Mouse (Mus musculus): ENCODE data around the gene Gm8332. TPM values are rescaled to one million over a fixed set of nuclear protein-coding genes. Genes with fewer than 3 reads are reported as not detected.
"Not testable (repeated sequence)": the region's sequence is repeated elsewhere in the genome, so short reads cannot be mapped to it uniquely, and the experiment has no call there.

Gene Gm8332
- polyA plus RNA-seq (2012; fragmentation: generic; extraction: Trizol): 0.88 TPM
- long read RNA-seq, experiment 1, partial matches to known transcripts: 0 of 8 reads
- long read RNA-seq, experiment 1, other reads (novel, unspliced or antisense): 6 of 8 reads
- long read RNA-seq, experiment 2, partial matches to known transcripts: 0 of 3 reads
- long read RNA-seq, experiment 2, other reads (novel, unspliced or antisense): 3 of 3 reads

DNA sequence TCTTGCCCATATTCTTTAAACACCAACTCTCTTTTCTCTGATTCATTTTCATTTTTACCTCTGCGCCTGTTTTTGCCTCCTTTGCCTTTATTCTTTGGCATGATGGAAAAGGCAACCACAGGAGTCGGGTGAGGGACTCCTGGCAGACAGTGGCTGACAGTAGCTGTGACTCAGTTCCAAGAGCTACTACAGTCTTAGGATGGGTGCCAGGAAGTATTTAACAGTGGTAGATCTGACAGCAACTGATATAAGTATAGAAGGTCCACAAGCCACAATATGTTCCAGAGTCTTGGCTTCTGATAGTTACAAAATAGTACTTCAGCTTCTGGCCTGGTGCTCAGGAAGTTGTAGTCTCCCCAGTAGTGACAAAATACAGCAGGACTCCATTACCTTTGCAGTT is at the start of gene Gm8332:
TSS of gene Gm8332 (minus strand) at position 101 of the 400 bp plus-strand sequence.
- not testable (repeated sequence) for H3K79me2 ChIP-seq (ENCODE audit: control insufficient read depth, insufficient read depth); H3ac ChIP-seq (ENCODE audit: control insufficient read depth, insufficient read length, low read depth); H3K36me3 ChIP-seq (ENCODE audit: control insufficient read depth, insufficient read depth); H3K4me3 ChIP-seq (ENCODE audit: insufficient read depth, poor library complexity, severe bottlenecking); H3K79me3 ChIP-seq (ENCODE audit: low read depth); H3K27me3 ChIP-seq (ENCODE audit: control insufficient read depth, insufficient read depth, insufficient read length)

DNA sequence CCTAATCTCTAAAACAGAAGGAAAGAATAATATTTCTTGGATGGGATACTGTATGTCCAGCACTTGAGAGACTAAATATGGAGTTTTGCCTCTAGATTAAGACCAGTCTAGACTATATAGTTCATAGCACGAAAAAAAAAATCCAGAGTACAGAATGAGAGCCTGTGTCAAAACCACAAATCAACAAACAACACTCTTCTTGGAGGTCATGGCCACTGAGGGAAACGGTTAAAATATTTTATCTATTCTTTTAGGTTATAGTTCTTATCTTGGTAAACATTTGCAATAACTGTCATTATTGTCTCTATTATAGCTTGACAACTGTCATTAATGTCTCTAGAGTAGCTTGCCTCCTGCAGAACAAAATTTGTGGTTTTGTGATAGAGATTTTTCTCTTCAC is 47.3 kb upstream of the Gm8332 start:
- H3K79me3 ChIP-seq (ENCODE audit: low read depth); H3K4me3 ChIP-seq (ENCODE audit: insufficient read depth, poor library complexity, severe bottlenecking); H3K79me2 ChIP-seq (ENCODE audit: control insufficient read depth, insufficient read depth): not testable (repeated sequence)

DNA sequence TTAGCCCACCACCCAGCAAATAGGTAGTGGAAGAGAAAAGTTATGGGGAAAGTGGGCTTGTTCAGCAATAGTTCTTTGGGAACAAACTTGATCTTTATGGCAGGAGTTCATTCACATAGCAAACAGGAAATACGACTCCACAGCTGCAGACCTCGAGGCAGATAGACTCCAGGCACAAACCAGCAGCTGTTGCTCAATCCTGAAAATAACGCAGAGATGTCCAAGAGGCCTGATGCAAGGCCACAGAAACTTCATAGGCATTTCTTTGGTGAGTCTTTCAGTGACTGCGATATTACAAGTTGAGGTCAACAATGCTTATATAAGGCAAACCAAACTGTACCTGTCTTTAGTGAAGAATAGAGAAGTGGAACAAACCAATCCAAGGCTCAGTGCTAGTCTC is 43.2 kb upstream of the Gm8332 start:
- H3K4me3 ChIP-seq (ENCODE audit: insufficient read depth, poor library complexity, severe bottlenecking); H3K27me3 ChIP-seq (ENCODE audit: control insufficient read depth, insufficient read depth, insufficient read length); H3K79me2 ChIP-seq (ENCODE audit: control insufficient read depth, insufficient read depth); H3K36me3 ChIP-seq (ENCODE audit: control insufficient read depth, insufficient read depth); H3K79me3 ChIP-seq (ENCODE audit: low read depth); H3ac ChIP-seq (ENCODE audit: control insufficient read depth, insufficient read length, low read depth): not testable (repeated sequence)
- peak; percentile 32 for TF ChIP-seq CEBPB (IDR thresholded peaks at IDR 0.05; ENCODE audit: low read depth)

More for the DNA sequence above, 47.3 kb upstream of the Gm8332 start:
- H3ac ChIP-seq (ENCODE audit: control insufficient read depth, insufficient read length, low read depth); H3K36me3 ChIP-seq (ENCODE audit: control insufficient read depth, insufficient read depth); H3K27me3 ChIP-seq (ENCODE audit: control insufficient read depth, insufficient read depth, insufficient read length): not testable (repeated sequence)

DNA sequence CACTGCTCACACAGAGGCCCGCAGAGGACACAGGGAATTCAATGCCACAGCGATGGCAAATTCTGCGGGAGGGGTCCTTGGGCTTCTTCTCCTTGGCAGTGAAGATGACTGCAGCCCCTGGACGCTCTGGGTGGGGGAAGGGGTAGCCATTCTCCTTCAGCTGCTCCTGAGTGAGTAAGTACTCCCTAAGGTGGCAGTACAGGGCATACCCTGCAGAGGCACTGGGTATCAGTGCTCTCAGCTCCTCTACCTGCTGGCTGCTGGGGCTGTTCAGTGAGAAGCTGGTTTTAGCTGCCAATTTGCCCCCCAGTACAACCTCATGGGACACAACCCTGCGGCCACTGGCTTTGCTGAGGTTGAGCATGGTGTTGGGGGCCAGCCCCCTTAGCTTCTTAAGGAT is 35.3 kb upstream of the Gm8332 start:
- not testable (repeated sequence) for H3ac ChIP-seq (ENCODE audit: control insufficient read depth, insufficient read length, low read depth); H3K79me3 ChIP-seq (ENCODE audit: low read depth); H3K36me3 ChIP-seq (ENCODE audit: control insufficient read depth, insufficient read depth); H3K27me3 ChIP-seq (ENCODE audit: control insufficient read depth, insufficient read depth, insufficient read length); H3K4me3 ChIP-seq (ENCODE audit: insufficient read depth, poor library complexity, severe bottlenecking); H3K79me2 ChIP-seq (ENCODE audit: control insufficient read depth, insufficient read depth)

DNA sequence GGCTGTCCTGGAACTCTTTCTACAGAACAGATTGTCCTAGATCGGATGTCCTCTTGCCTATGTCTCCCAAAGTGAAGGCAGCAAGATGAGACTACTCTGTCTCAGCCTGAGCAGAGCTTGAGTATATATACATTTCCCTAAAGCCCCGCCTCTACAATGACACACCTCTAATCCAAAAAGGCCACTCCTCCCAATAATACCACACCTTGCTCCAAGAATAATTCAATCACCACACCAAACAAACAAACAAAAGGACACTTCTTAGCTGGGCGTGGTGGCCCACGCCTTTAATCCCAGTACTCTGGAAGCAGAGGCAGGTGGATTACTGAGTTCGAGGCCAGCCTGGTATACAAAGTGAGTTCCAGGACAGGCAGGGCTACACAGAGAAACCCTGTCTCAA is 24.5 kb upstream of the Gm8332 start, which contains the start of gene Gm5662:
TSS of gene Gm5662 (minus strand) at position 101 of the 400 bp plus-strand sequence.
- not testable (repeated sequence) for H3K36me3 ChIP-seq (ENCODE audit: control insufficient read depth, insufficient read depth); H3K79me3 ChIP-seq (ENCODE audit: low read depth); H3K4me3 ChIP-seq (ENCODE audit: insufficient read depth, poor library complexity, severe bottlenecking); H3K79me2 ChIP-seq (ENCODE audit: control insufficient read depth, insufficient read depth); H3ac ChIP-seq (ENCODE audit: control insufficient read depth, insufficient read length, low read depth); H3K27me3 ChIP-seq (ENCODE audit: control insufficient read depth, insufficient read depth, insufficient read length)

DNA sequence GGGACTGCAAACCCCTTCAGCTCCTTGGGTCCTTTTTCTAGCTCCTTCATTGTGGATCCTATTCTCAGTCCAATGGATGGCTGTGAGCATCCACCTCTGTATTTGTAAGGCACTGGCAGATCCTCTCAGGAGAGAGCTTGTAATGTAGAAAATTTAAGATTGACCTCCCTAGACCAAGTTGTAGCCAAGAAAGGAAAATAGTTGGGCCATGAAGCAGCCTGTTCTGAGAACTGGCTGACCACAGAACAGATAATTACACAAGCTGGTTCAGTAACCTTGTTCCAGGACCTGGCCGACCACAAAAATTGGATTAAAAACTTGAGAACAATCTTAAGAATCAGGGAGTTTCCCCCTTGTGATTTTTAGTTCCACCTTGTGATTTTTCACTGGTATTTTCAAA is 7.3 kb upstream of the Gm8332 start:
- no peaks in the 10 kb centered on the region for H3K36me3 ChIP-seq (ENCODE audit: control insufficient read depth, insufficient read depth)
- no peaks in the 10 kb centered on the region for H3K27me3 ChIP-seq (ENCODE audit: control insufficient read depth, insufficient read depth, insufficient read length)
- no peak overlapping the region for H3K4me3 ChIP-seq (ENCODE audit: insufficient read depth, poor library complexity, severe bottlenecking)
- no peak overlapping the region for H3ac ChIP-seq (ENCODE audit: control insufficient read depth, insufficient read length, low read depth)
- H3K79me3 ChIP-seq (ENCODE audit: low read depth): no peaks in the 10 kb centered on the region
- TF ChIP-seq MYOG (IDR thresholded peaks at IDR 0.05; ENCODE audit: control insufficient read depth, extremely low read depth, insufficient read length) (no peak), CEBPB (IDR thresholded peaks at IDR 0.05; ENCODE audit: low read depth) (no peak), FOSL1 (IDR thresholded peaks at IDR 0.05; ENCODE audit: insufficient read depth, low read length, poor library complexity, severe bottlenecking) (no peak), CTCF (IDR thresholded peaks at IDR 0.05; ENCODE audit: control insufficient read depth, insufficient read depth, insufficient read length) (no peak), USF1 (IDR thresholded peaks at IDR 0.05; ENCODE audit: low read depth) (no peak), MAX (IDR thresholded peaks at IDR 0.05) (no peak), MYOD1 (IDR thresholded peaks at IDR 0.05; ENCODE audit: control insufficient read depth, insufficient read length, low read depth) (no peak)
- no peaks in the 10 kb centered on the region for H3K79me2 ChIP-seq (ENCODE audit: control insufficient read depth, insufficient read depth)

DNA sequence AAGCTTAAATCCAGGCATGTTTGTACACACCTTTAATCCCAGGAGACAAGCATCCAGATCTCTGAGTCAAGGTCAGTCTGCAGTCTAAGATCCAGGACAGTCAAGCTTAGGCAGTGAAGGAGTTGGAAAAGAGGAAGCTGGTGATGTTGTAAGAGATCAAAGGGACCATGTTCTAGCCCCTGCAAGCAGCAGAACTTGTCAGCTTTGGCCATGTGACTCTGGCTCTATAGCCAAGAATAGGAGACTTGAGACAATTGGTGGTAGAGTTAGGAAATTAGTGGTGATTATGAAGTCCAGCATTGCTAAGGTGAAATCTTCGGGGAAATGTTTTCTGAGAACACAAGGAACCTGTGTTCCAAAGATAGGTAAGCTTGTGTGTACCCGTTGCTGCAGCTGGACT is 6.0 kb upstream of the Gm8332 start:
- H3K27me3 ChIP-seq (ENCODE audit: control insufficient read depth, insufficient read depth, insufficient read length); H3K79me3 ChIP-seq (ENCODE audit: low read depth); H3K79me2 ChIP-seq (ENCODE audit: control insufficient read depth, insufficient read depth); H3K4me3 ChIP-seq (ENCODE audit: insufficient read depth, poor library complexity, severe bottlenecking); H3K36me3 ChIP-seq (ENCODE audit: control insufficient read depth, insufficient read depth); H3ac ChIP-seq (ENCODE audit: control insufficient read depth, insufficient read length, low read depth): not testable (repeated sequence)

DNA sequence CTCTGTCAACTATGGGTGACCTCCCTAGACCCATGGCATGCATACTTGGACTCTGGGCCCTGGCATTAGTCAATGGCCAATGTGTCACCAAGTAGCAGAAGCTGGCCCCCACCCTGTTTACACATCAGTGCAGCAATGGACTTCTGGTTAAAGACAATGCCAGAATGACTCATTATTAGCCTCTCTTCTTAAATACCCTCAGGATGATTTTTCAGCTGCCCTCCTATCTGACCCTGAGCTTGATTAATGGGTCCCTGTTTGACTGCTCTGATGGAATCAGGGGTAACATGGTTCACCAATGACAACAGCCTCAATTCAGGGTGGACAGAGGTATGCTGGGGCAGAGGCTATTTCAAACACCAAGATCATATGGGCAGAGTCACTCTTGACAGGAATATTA is 4.1 kb downstream of the Gm8332 start:
- not testable (repeated sequence) for H3K4me3 ChIP-seq (ENCODE audit: insufficient read depth, poor library complexity, severe bottlenecking); H3K79me2 ChIP-seq (ENCODE audit: control insufficient read depth, insufficient read depth); H3K79me3 ChIP-seq (ENCODE audit: low read depth); H3K36me3 ChIP-seq (ENCODE audit: control insufficient read depth, insufficient read depth); H3ac ChIP-seq (ENCODE audit: control insufficient read depth, insufficient read length, low read depth); H3K27me3 ChIP-seq (ENCODE audit: control insufficient read depth, insufficient read depth, insufficient read length)
- peak; percentile 70 for TF ChIP-seq MYOD1 (IDR thresholded peaks at IDR 0.05; ENCODE audit: control insufficient read depth, insufficient read length, low read depth)

DNA sequence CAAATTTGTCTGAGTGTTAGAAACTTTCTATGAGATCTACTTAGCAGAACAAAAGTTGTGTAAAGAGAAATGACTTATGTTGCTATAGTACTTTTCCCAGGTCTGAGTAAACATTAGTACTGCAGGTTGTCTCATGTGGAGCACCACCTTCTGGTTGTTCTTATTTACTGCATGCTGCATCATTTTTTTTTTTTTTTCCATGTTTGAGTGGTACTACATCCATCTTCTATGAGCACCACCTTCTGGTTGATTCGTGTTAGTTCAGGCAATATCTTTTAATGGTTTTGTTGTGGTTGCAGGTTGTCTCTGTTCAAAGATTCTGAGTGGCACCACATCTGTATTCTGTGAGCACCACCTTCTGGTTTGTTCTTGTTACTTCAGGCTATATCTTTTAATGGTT is 7.0 kb downstream of the Gm8332 start:
- H3K79me3 ChIP-seq (ENCODE audit: low read depth); H3K79me2 ChIP-seq (ENCODE audit: control insufficient read depth, insufficient read depth); H3K4me3 ChIP-seq (ENCODE audit: insufficient read depth, poor library complexity, severe bottlenecking); H3K36me3 ChIP-seq (ENCODE audit: control insufficient read depth, insufficient read depth); H3ac ChIP-seq (ENCODE audit: control insufficient read depth, insufficient read length, low read depth); H3K27me3 ChIP-seq (ENCODE audit: control insufficient read depth, insufficient read depth, insufficient read length): not testable (repeated sequence)
